Mouse (Mus musculus): ENCODE data around the gene Eif3c. TPM values are rescaled to one million over a fixed set of nuclear protein-coding genes. Genes with fewer than 3 reads are reported as not detected.

The Eif3c gene
- total RNA-seq (2017): 93.6 and 99.5 TPM in 2 replicates

- ATAC-seq (ENCODE audit: extremely low read depth, insufficient number of reproducible peaks, low FRiP score, poor library complexity, severe bottlenecking): peak; percentile 96
These were observed at the start of gene Eif3c for GRCm38 (mm10) chr7:126566094-126566765. Gene Eif3c, minus strand, starts transcription at chr7:126566411.

GRCm38 (mm10) chr7:126612736-126613135 lies 46.5 kb upstream of the Eif3c start:
- ATAC-seq (ENCODE audit: extremely low read depth, insufficient number of reproducible peaks, low FRiP score, poor library complexity, severe bottlenecking): no peak

GRCm38 (mm10) chr7:126607796-126608195 lies 41.6 kb upstream of the Eif3c start:
- no peak for ATAC-seq (ENCODE audit: extremely low read depth, insufficient number of reproducible peaks, low FRiP score, poor library complexity, severe bottlenecking)

- ATAC-seq (ENCODE audit: extremely low read depth, insufficient number of reproducible peaks, low FRiP score, poor library complexity, severe bottlenecking): no peak
These were observed 40.9 kb upstream of the Eif3c start for GRCm38 (mm10) chr7:126607064-126607463.

GRCm38 (mm10) chr7:126606611-126607010 lies 40.4 kb upstream of the Eif3c start:
- ATAC-seq (ENCODE audit: extremely low read depth, insufficient number of reproducible peaks, low FRiP score, poor library complexity, severe bottlenecking): no peak

- ATAC-seq (ENCODE audit: extremely low read depth, insufficient number of reproducible peaks, low FRiP score, poor library complexity, severe bottlenecking): no peak
These were observed 36.4 kb upstream of the Eif3c start for GRCm38 (mm10) chr7:126602650-126603049.

- ATAC-seq (ENCODE audit: extremely low read depth, insufficient number of reproducible peaks, low FRiP score, poor library complexity, severe bottlenecking): no peak
These were observed 35.7 kb upstream of the Eif3c start for GRCm38 (mm10) chr7:126601896-126602295.

- no peak for ATAC-seq (ENCODE audit: extremely low read depth, insufficient number of reproducible peaks, low FRiP score, poor library complexity, severe bottlenecking)
These were observed 32.7 kb upstream of the Eif3c start for GRCm38 (mm10) chr7:126598919-126599318.

- no peak for ATAC-seq (ENCODE audit: extremely low read depth, insufficient number of reproducible peaks, low FRiP score, poor library complexity, severe bottlenecking)
These were observed 30.2 kb upstream of the Eif3c start for GRCm38 (mm10) chr7:126596414-126596813.

- ATAC-seq (ENCODE audit: extremely low read depth, insufficient number of reproducible peaks, low FRiP score, poor library complexity, severe bottlenecking): no peak
These were observed 29.7 kb upstream of the Eif3c start for GRCm38 (mm10) chr7:126595890-126596289.

GRCm38 (mm10) chr7:126594862-126595561 lies 28.8 kb upstream of the Eif3c start, which contains the start of gene Il27:
Gene Il27, minus strand, starts transcription at chr7:126594941.
- ATAC-seq (ENCODE audit: extremely low read depth, insufficient number of reproducible peaks, low FRiP score, poor library complexity, severe bottlenecking): no peak

GRCm38 (mm10) chr7:126587779-126588178 lies 21.6 kb upstream of the Eif3c start:
- no peak for ATAC-seq (ENCODE audit: extremely low read depth, insufficient number of reproducible peaks, low FRiP score, poor library complexity, severe bottlenecking)

GRCm38 (mm10) chr7:126586839-126587238 lies 20.6 kb upstream of the Eif3c start:
- no peak for ATAC-seq (ENCODE audit: extremely low read depth, insufficient number of reproducible peaks, low FRiP score, poor library complexity, severe bottlenecking)

GRCm38 (mm10) chr7:126585717-126586116 lies 19.5 kb upstream of the Eif3c start, which contains the start of gene Cln3:
Gene Cln3, minus strand, starts transcription at chr7:126585817.
- ATAC-seq (ENCODE audit: extremely low read depth, insufficient number of reproducible peaks, low FRiP score, poor library complexity, severe bottlenecking): no peak

GRCm38 (mm10) chr7:126584506-126584977 lies 18.3 kb upstream of the Eif3c start, which contains the start of gene Apobr:
Gene Apobr, plus strand, starts transcription at chr7:126584942.
- peak; percentile 82 for ATAC-seq (ENCODE audit: extremely low read depth, insufficient number of reproducible peaks, low FRiP score, poor library complexity, severe bottlenecking)

GRCm38 (mm10) chr7:126583761-126584160 lies 17.6 kb upstream of the Eif3c start:
- ATAC-seq (ENCODE audit: extremely low read depth, insufficient number of reproducible peaks, low FRiP score, poor library complexity, severe bottlenecking): no peak

- ATAC-seq (ENCODE audit: extremely low read depth, insufficient number of reproducible peaks, low FRiP score, poor library complexity, severe bottlenecking): peak; percentile 31; the same call in 1 of the 2 replicates
These were observed 17.1 kb upstream of the Eif3c start for GRCm38 (mm10) chr7:126583251-126583709.

GRCm38 (mm10) chr7:126582759-126583158 lies 16.5 kb upstream of the Eif3c start:
- no peak for ATAC-seq (ENCODE audit: extremely low read depth, insufficient number of reproducible peaks, low FRiP score, poor library complexity, severe bottlenecking)

GRCm38 (mm10) chr7:126581661-126582060 lies 15.4 kb upstream of the Eif3c start:
- no peak for ATAC-seq (ENCODE audit: extremely low read depth, insufficient number of reproducible peaks, low FRiP score, poor library complexity, severe bottlenecking)

GRCm38 (mm10) chr7:126579172-126579571 lies 13.0 kb upstream of the Eif3c start:
- ATAC-seq (ENCODE audit: extremely low read depth, insufficient number of reproducible peaks, low FRiP score, poor library complexity, severe bottlenecking): no peak
